Mouse (Mus musculus) thymus, postnatal 4 days (tissue): ENCODE data around the gene Pcp2.
A peak's percentile ranks its signal among the peaks of the same experiment; 100 is the strongest.
"Not testable (repeated sequence)": the region's sequence is repeated elsewhere in the genome, so short reads cannot be mapped to it uniquely, and the experiment has no call there.

ENCODE experiments used
- DNase-seq: peaks from one replicate; pipeline ENCODE4 v3.0.0; 2021

Pcp2 gene

DNA sequence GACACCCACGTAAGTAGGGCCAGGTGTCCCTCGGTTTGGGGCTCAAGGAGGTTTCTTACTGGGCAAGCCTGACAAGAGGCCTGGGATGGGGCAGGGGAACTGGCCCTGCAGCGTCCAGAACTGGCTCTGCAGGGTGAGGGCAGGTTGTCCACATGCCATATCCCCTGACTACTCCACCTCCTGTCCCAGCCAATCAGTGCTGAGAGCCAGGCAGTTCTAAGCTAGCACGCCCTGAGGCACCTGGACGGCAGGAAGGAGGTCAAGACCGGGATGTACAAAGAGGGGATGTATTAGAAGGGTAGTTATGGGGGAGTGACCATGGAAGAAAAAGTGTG is 15.6 kb downstream of the Pcp2 start:
- no peak for DNase-seq

- no peak for DNase-seq
These were observed 16.1 kb downstream of the Pcp2 start for GRCm38 (mm10) chr8:3609046-3609815.

DNA sequence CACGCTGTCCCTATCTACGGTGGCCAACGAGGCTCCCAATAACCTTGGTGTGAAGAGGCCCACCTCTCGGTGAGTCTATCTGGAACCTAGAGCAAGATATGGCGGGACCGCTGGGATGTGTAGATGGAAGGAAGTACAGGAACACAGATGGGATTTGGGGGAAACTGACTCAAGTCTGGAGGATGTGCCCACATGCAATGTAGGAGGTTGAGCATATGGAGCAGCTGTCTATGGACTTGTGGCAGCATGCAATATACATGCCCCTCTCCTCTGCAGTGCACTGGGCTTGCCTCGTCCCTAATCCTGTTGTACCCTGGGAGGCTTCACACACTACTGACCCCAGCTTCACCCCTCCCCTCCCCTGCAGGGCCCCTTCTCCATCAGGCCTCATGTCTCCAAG is 17.5 kb downstream of the Pcp2 start:
- DNase-seq, result no peak

- no peak for DNase-seq
These were observed 18.8 kb downstream of the Pcp2 start for GRCm38 (mm10) chr8:3606593-3606992.

- DNase-seq, result no peak
These were observed 21.9 kb downstream of the Pcp2 start for GRCm38 (mm10) chr8:3603439-3603838.

GRCm38 (mm10) chr8:3600401-3600800 is 24.9 kb downstream of the Pcp2 start:
- DNase-seq, result no peak

- DNase-seq, result no peak
These were observed 26.1 kb downstream of the Pcp2 start for GRCm38 (mm10) chr8:3599219-3599618.

DNA sequence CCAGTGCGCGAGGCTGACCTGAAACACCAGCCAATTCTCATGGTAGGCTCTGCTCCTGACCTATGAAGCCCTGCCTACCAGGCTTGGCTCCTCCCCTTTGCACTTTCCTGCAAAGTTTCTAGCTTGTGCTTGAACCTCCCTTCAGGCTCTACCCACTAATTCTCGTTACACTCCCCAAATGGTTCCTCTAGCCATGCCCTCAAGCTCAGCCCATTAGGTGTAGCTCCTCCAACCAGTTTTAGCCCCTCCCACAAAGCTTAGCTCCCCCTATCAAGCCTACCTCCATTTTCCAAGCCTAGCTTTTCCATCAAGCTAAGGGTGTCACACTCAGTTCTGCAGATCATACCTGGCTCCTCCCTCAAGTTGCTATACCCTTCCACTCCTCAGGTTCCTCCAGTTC is 27.3 kb downstream of the Pcp2 start:
- DNase-seq, result no peak

GRCm38 (mm10) chr8:3594466-3594865 is 30.9 kb downstream of the Pcp2 start:
- no peak for DNase-seq

GRCm38 (mm10) chr8:3593470-3593869 is 31.9 kb downstream of the Pcp2 start:
- DNase-seq, result no peak

DNA sequence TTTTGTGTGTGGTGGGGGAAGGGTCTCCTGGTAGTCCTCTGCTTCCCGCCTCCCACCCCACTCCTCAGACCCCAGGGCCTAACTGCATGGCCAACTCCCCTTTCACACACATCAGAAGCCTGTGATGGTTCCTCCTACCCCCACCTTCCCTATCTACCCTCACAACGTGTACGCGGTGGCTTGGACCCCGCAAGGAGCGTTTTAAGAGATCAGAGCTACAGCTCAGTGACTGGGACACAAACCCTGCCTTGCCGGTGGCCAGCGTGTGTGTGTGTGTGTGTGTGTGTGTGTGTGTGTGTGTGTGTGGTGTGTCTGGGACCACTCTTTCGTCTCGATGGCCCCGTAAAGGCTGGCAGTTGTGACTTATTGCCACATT is 37.1 kb downstream of the Pcp2 start:
- no peak for DNase-seq

DNA sequence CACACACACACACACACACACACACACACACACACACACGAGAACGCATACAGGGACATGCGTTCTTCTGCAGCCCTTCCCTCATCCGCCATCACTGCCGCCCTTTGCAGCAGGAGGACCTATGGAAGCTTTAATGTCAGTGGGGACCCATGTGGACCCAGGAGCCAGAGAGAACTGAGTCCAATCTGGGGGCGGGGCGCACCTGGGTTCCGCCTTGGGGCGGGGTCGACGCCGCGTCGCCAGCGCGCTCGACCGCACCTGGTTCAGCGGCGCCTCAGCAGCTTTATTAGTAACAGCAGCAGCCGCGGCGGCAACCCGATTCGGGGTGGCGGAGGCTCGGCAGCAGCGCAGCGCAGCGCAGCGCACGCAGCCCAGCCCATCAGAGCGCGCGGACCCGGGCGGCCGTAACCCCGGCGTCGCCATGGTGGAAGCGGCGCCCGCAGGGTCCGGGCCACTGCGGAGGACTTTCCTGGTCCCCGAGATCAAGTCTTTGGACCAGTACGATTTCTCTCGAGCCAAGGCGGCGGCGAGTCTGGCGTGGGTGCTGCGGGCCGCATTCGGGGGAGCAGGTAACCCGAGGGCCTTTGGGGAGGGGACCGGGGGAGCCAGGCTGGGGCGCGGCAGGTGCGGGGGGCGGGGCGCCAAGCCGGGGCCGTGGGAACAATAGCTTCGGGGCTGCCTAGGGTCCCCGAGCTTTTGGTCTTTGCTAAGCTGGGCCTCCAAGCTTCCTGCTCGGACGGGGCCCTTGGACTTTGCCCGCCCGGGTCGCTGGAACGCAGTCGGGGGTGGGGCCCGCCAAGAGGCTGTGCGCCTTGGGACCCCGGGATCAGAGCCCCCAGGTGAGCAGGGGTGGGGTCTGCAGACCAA is 37.7 kb downstream of the Pcp2 start:
- peak; percentile 67 for DNase-seq

DNA sequence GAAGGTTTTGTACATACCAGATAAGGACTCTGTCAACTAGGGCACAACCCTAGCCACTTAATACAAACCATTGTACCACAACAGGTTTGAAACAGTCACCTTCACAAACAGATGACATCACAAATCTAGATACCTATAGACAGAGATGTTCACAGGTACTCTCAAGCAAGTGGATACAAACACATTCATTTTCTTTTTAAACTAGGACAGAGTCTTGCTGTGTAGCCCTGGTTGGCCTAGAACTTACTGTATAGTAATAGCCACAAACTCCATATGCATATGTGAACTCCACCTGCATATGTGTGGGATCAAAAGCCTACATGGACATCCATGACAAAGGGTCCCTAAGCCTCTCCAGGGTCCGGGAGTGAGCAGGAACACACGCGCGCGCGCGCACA is 38.4 kb downstream of the Pcp2 start, which contains the start of gene Camsap3:
TSS of gene Camsap3 (plus strand) at position 301 of the 398 bp plus-strand sequence.
- DNase-seq, result no peak

- DNase-seq, result no peak
These were observed 38.9 kb downstream of the Pcp2 start for GRCm38 (mm10) chr8:3586452-3586851.

DNA sequence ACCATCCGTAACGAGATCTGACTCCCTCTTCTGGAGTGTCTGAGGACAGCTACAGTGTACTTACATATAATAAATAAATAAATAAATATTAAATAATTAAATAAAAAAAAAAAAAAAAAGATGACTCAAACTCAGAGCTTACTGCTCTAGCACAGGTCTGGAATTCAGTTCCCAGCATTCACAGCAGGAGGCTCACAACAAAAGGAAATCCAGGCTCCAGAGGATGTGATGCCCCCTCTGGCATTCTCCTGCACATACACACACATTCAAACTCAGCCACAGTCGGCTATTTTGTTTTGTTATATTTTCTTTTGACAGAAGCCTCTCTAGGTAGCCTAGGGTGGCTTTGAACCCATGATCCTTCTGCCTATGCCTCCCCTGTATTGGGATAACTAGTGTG is 43.4 kb downstream of the Pcp2 start:
- DNase-seq, result not testable (repeated sequence)

GRCm38 (mm10) chr8:3579390-3580364 is 45.7 kb downstream of the Pcp2 start:
- DNase-seq, result no peak

DNA sequence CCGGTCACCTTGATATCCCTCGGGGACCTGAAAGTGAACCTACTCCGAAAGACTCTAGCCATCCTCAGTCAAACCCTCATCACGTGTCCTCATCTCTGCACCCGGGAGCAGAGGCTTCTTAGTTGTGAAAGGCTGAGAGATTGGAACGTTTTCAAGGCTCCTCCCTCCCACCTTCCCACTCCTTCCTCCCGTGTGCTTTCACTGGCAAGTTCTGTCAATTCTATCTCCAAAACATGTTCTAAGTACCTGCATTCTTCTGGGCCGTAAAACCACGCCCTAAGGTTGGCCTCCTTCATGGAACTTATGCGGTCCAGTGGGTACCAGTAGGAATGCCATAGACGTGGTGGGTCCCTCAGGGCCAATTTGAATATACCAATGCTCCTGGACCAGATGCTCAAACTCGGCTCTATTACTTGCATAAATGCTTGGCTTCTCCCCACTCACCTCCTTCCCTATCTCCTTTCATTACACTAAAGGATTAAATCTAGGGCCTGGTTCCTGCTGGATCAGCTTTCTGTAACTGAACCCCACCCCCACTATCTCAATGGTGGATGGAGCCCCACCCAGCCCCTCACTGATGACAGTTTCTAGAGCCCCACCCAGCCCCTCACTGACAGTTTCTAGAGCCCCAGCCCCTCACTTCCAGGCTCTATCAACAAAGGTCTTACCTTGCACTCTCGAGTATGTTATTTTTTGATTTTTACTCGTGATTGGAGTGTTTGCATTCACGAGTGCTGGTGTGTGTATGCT is 49.0 kb downstream of the Pcp2 start:
- DNase-seq, result no peak

- no peak for DNase-seq
These were observed 50.8 kb downstream of the Pcp2 start for GRCm38 (mm10) chr8:3574546-3574945.
